Mouse (Mus musculus): ENCODE results near the gene Itpk1.
A peak's percentile ranks its signal among the peaks of the same experiment; 100 is the strongest.

Gene Itpk1

DNA sequence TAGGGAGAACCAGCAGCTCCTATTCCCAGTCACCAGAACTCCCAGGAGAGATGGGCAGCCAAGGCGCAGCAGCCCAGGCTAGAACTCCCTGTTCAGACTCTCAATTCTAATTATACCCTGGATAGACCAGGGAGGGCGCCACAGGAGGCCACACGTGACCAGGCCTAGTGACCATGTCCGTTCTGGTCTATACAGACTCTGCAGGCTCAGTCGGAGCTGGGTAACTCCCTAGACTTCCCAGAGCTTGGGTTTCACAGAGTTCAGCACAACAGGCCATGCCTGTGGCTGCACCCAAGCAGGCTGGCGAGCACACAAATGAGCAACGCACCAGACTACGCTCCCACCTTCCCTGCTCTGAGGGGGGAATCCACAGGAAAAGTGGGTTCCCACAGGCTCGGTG lies 110.1 kb downstream of the Itpk1 start:
- no peak for DNase-seq (ENCODE audit: low spot score in 2 of 2)

DNA sequence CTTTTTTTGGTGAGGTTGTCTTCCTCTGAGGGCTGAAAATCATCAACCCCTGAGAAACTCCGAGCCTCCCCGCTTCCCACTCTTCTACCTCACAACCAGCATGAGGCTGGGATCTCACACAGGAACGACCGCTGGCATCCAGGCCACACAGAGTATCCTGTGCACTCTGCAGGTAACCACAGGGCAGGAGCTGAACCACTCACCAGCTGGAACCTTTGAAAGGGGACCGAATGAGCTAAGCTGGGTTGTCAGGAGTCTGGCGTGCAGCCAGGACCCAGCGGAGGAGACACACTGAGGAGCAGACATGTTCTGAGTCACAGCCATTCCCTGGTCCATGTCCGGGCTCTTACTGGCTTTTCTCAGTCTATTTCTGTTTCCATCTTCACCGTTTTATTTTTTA lies 111.0 kb downstream of the Itpk1 start:
- peak in 1 of 2 experiments; percentile 58 for DNase-seq (ENCODE audit: low spot score in 2 of 2)

DNA sequence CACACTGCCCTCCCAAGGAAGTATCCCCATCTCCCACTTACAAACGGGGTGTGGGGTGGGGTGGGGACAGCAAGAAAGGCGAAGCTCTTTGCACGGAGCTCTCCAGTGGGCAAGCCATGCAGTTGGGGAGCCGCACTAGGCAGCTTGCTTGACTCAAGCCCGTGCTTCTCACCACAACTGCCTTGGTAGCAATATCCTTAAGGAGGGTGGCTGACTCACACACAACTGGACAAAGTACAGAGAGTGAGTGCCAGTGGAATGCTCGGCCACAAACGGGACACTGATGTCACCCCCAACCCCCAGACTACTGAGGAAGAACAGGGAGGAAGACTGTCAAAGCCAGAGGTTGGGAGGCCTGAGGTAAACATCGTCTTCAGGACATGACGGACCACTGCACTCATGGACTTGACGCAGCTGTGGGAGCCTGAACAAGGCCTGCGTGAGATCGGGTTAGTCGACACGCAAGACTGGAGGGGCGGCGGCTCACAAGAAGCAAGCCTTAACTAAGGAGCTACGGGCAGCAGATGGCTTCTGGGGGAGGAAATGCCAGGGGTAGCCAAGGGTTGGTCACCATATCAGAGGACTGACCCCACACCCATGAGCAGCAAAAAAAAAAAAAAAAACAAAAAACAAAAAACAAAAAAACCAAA lies 113.9 kb downstream of the Itpk1 start:
- no peak for DNase-seq (ENCODE audit: low spot score in 2 of 2)

DNA sequence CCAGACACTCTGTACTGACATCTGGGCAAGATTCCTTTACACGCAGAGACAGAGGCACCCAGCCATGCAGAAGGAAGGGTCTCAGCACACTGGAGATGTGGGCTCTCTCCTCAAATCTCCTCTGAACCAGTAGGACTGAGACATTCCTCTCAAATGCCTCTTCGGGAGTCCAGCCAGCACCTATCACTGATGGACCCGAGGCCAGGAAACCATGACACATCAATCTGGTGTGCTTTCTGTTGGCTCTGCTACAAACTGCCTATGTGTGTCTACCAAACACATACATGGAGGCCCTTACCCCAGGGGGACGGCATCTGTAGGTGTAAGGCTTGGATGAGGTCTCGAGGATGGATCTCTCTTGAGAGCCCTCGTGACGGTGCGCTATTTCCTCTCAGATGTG lies 117.6 kb downstream of the Itpk1 start:
- no peak for DNase-seq (ENCODE audit: low spot score in 2 of 2)

DNA sequence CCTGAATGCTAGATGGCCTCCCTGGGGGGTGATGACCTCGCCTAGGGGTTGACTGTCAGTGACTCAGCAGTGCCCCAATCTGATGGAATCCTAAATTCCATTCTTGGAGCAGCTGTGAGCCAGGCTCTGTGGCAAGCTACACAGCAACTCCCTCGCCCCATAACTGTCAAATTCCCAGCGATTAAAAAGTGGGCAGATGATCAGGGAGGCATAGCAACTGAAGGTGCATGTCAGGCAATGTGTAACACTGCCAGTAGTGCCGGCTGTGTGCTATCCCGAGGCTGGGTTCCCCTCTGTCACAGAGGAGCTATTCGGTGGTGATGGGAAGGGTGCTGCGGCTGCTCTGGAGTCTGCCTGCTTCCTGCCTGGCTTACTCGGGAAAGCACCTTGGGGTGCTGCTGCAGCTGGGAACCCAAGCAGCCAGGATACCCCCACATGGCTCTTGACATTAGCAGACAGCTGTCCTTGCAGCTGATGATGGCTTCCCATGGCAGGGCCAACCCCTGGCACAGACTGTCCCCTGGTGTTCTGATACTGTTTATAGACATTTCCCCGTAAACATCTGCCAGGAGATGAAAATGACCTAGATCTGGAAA lies 118.3 kb downstream of the Itpk1 start:
- DNase-seq (ENCODE audit: low spot score in 2 of 2): no peak

DNA sequence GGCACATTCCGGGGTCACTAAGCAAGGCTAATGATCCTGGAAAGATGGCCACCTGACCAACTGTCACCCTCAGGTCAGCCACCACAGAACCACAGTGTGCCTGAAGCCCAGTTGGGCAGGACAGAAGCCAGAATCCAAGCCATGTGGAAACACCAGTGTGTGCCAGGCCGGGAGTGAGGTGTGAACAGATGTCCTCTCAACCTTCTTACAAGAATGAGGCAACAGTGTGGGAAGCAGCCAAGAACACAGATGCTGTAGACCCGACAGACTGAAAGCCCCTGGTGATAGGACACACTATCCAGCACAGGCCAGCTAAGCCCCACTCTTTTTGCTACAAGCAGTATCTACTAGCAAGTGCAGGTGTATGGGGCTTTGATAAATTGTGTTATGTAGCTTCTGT lies 119.3 kb downstream of the Itpk1 start:
- no peak for DNase-seq (ENCODE audit: low spot score in 2 of 2)

DNA sequence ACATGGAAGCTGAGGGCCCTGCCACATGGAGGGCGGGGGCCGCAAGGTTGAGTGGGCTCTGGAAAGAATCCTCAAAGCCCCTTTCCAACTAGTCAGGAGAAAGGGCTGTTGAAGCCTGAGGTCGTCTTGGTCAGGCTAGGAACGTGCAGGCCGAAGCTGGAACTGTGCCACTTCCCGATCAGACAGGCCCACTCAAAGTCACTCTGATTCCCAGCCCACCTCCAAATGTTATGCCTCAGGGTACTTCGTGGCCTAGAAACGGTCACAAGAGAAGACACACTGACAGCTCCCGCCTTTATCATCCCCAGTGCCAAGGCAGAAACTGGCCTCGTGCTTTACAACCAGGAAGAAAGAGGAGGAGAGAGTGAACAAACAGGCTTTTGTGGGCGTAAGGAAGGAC lies 122.3 kb downstream of the Itpk1 start:
- DNase-seq (ENCODE audit: low spot score in 2 of 2): no peak

DNA sequence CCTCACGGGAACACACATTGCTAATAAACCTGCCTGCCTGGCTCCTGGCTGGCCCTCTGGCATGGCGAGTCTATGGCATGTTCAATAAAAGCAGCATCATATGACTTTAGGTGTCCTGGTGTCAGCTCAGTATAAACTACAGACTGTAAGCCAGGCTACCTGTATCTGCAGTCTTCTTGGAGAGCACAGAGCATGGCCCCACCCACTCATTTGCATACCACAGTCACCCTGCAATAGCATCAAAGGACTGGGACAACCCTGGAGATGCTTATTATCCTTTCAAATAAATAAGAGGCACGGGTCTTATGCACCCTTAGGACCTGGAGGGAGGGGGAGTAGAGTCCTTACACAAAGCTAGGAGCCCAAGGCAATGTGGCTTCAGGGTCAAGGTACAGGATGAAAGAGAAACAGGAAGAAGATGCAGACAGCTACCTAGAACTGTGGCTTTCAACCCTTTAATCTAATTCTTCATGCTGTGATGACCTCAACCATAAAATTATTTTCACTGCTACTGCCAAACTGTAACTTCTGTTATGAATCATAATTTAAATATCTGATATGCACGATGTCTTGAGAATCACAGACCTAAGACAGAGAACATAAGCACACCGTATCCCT lies 123.0 kb downstream of the Itpk1 start:
- DNase-seq (ENCODE audit: low spot score in 2 of 2): no peak

DNA sequence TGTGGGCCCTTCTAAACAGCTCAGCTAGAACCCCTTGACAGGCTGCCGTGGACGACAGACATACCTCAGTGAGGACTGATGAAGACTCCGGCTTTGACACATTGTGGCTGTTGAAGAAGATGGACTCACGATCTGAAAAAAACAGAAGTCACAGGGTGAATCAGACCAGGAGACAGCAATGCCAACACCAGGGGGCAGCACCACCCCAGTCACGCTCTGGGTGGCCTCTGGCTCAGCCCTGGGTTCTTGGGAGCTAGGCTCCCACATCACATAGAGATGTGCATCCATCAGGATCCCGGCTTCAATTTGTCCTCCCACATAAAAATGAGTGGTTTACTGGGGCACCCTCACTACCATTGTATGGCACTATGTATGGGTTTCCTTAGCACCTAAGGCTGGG lies 125.7 kb downstream of the Itpk1 start:
- DNase-seq (ENCODE audit: low spot score in 2 of 2): peak in 1 of 2 experiments; percentile 75

DNA sequence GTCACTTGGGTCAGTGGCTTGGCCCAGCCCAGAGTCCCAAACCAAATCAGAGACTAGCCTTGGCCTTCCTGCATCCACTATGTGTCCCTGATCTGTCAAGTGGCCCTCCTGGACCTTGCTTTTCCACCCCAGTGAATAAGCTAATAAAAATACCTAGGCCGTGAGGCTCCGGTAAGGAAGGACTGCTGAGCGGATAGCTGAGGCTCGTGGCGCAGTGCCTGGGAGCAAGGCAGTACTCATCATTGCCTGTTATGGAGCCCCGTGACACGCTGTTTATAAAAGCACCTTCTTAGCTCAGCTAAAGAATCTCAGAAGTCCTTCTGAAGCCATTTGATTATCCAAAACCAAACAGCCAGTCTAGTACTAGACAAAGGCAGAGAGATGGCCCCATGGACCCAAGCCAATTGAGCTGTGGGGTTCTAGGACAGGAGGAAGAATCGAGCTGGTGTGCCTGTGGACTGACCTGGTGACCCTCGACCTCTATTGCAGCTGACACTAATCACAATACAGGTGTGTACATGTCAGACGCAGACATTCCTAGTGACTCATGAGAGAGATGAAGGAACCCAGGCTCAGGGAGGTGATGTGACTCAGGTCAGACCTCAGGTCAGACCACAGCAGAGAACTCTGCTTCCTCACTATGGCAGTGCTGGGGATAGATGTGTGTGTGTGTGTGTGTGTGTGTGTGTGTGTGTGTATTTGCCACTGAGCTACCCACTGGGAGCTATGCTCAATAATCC lies 127.9 kb downstream of the Itpk1 start:
- no peak for DNase-seq (ENCODE audit: low spot score in 2 of 2)

DNA sequence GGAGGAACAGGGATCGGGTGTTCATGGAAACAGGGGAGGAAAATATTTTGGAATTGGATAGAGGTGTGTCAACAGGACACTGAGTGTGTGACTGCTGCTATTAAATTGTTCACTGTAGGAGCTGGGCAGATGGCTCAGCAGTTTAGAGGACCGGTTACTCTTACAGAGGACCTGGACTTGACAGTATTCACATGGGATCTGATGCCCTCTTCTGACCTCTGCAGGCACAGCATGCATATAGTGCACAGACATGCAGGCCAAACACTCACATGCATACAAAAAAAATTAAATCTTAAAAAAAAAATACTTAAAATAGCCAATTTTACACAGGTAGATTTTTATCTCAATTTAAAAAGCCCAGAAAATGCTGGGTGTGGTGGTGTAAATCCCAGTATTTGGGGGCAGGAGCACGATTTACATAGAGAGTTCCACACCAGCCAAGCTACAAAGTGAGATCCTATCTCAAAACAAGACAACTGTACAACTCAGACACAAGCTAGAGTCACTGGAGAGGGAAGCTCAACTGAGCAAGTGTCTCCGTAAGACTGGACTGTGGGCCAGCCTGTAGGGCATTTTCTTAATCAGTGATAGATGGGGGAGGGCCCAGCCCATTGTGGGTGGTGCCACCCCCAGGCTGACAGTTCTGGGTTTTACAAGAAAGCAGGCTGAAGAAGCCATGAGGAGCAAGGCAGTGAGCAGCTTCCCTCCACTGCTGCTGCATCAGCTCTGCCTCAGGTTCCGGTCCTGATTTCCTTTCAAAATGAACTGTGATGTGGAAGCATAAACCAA lies 129.0 kb downstream of the Itpk1 start:
- DNase-seq (ENCODE audit: low spot score in 2 of 2): no peak

DNA sequence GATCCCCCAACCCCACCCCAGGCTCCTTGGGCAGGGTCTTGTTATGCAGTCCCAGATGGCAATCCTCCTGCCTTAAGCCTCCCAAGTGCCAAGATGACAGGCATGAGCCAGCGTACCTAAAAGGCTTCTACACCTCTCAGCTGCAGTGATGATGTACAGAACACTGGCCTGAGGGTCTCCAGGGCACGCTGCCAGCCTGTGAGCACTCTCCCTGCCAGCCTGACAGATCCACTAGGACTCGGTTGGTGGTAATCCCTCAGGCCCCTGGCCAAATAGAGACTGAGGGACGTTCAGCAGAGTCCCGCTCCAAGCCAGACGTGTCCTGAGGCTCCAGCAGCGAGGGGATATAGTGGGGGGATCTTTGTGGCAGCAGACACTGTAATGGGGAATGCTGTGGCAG lies 131.7 kb downstream of the Itpk1 start:
- DNase-seq (ENCODE audit: low spot score in 2 of 2): no peak

DNA sequence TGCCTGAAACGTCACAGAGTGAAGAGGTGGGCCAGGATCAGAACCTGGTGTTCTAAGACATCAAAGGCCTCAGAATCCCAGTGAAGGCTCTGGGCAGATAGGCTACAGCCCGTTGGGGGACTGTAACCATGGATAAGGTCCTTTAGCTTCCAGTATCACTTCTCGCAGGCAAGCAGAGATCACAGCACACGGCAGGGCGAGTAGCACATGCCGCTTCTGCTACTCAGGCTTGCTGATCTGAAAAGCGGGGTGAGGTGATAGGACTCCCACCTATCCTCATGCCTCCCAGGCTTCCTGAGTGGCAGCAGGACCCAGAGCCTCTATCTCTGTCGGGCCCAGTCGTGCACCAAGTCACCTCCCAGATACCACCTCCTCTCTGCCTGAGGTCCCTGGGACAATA lies 133.1 kb downstream of the Itpk1 start:
- no peak for DNase-seq (ENCODE audit: low spot score in 2 of 2)

DNA sequence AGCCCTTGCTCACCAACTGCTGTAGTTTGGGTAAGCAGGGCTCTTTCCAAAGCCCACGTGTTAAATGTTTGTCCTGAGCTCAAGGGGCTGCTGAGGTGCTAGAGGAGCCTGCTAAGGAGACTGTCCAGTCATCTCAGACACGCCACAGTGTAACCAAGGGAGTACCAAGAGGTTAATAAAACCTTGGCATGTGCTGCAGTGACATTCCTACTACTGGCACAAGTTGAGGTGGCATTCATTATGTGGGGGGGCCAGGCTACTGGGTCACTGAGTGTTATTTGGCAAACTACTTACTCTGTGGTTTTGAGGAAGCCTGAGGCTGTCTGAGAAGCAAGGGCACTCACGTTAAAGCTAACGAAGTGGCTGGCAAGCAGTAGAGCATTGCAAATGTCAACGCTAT lies 134.0 kb downstream of the Itpk1 start:
- no peak for DNase-seq (ENCODE audit: low spot score in 2 of 2)

DNA sequence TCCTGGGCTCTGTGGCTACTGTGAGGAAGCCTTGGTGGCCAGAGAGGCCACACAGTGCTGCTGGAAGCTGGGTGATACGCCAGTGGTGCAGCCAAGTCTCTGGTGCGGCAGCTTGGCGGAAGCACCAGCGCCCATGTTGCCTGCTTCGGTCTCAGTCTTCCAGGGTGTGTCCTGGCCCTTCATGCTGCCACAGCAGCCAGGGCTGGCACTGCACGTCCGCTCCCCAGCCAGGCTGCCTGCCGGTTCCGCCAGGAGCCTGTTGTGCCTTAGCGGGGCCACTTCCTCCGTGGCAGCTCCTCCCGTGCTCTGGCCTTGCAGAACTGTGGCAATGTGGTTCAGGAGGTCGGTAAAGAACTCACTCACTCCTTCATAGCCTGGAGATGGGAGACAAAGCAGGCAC lies 134.6 kb downstream of the Itpk1 start:
- DNase-seq (ENCODE audit: low spot score in 2 of 2): no peak

DNA sequence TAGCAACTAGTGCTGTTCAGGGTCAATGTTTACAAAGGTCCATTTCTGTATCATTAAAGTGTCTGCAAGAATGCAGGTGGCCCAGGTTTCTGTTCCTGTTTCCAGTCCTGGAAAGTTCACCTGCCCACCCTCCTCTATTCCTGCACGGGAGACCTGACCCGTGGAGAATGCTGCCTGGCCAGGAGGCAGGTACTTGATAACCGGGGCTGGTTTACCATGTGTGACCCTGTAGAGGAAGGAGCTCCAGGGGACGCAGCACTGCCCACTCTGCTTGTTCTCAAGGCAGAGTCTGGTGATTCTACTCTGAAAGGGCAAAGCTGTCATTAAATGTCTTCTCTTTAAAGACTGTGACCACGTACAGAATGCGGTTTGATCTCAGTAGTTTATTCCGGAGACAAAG lies 136.5 kb downstream of the Itpk1 start:
- no peak for DNase-seq (ENCODE audit: low spot score in 2 of 2)

DNA sequence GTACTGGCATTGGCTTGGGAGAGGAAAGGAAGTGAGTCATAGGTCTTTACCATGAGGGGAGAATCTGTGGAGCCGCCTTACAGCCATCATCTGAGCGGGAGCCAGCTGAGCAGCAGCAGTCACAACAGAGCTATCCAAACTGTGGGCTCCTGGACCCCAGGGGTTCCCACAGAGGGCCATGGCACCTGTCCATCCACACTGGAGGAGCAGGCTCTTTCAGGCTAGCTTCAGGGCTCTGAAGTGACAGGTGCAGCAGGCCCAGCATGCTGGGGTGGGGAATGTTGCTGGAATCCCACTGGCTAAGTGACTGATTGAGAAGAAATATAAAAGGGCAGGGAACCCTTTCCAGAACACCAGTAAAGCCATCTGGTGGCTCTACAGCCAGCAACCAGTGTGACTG lies 137.8 kb downstream of the Itpk1 start:
- no peak for DNase-seq (ENCODE audit: low spot score in 2 of 2)

DNA sequence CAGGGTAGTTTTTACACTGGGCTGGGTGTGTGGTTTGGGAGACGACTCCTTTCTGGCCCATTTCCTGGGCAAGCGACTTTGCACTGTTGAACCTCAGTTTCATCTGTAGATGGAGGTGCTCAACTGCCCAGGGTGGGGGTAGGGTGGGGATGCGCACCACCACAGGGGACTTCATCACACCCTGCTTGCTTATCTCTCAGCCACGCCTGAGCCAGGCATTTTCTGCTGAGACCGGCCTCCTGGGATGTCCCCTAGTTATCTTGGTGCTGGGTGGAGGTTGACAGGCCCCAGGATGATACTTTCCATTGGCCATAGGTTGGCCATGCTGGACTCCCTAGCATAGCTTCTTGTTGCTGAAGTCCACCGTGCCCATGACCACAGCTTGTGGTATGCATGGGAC lies 139.6 kb downstream of the Itpk1 start:
- DNase-seq (ENCODE audit: low spot score in 2 of 2): no peak

DNA sequence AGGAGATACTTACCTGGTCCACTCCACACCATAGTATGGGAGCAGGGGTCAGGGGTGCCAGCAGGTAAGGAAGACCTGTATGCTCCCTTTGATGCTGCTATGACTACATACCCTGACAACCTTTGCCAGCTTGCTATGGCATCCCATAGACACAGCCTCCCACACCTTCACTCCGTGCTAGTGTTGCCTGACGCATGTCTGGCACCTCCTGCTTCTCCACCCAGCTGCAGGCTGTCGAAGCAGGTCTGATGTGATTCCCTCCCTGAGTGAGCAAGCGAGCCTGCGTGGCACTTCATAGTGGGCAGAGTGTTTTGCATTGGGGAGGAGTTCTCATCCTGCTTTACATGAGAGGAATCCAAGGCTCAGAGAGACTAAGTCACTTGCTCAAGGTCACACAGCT lies 147.4 kb downstream of the Itpk1 start:
- DNase-seq (ENCODE audit: low spot score in 2 of 2): no peak

DNA sequence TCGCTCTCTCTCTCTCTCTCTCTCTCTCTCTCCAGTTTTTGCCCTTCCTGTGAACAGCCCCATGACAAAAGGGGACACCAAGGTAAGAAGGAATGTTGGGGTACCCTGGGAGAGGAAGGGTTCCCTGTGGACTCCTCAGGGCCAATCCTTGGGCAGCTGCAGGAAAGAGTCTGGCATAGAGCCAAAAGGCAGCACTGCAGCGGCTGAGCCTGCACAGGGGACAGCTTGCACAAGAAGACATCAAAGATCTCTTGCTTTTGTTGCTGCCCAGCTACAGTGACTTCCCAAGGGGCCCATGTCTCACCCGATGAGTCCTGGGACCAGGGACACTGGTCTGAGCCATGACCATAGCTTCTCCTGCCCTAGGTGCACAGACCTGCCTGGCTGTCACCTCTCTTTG lies 148.9 kb downstream of the Itpk1 start:
- DNase-seq (ENCODE audit: low spot score in 2 of 2): no peak

DNA sequence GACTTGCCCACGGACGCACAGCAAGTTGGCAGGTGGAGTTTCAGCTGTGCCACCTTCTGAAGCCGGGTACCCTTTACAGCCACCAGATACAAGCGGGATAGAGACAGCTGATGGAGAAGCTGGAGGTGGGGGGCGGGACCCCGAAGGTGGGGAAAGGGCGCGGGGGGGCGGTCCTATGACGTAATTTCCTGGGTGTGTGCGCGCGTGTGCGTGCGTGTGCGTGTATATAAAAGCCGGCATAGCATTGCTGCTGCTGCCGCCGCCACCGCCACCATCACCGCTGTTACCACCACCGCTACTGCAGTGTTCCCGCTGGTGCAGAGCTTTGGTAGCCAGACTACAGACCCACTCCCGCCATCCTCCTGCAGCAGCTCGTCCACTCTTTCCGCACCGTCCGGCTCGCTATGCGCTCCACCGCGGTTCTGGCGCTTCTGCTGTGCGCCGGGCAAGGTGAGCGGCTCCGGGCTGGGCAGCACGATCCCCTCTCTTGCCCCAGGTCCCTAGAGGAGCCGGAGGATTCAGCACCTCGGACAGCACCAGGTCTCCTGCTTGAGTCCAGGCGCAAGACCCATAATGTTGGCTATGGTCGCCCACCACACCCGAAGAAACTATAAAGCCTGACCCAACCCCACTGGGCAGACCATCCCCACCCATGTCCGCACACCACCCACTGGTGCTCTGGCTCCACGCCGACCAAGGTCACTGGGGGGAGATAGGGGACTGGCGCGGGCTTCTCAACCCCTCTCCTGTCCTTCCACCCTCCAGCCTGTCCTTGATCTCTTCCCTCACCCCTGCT lies 149.8 kb downstream of the Itpk1 start, which contains the start of gene Chga:
Gene Chga (plus strand): TSS at position 249 of the 796 bp plus-strand sequence.
- DNase-seq (ENCODE audit: low spot score in 2 of 2): peak; percentile 72 to 80

All from frontal cortex, postnatal 10 days (tissue).